Mouse (Mus musculus) E14TG2a.4 (cell line): ENCODE results near the gene Pdxk.

ENCODE experiments used
- CTCF ChIP-seq: conservative IDR thresholded peaks from 2 replicates; pipeline ENCODE4 v1.5.1; 2014; ENCODE audit warnings: low read length
- POU5F1 ChIP-seq: IDR thresholded peaks from 2 replicates; pipeline ENCODE4 v1.6.1; 2014; ENCODE audit warnings: low read length, borderline replicate concordance

GRCm38 (mm10) chr10:78486871-78487270, 22.1 kb upstream of the Pdxk start:
- TF ChIP-seq CTCF = no peak
- no peak for TF ChIP-seq POU5F1
